Comparison of ENCODE assay signal across 8 mouse cellular contexts in genomic region chr10:59538767-59539532, GRCm38 (mm10).
DNase-seq lines count a peak whose midpoint lies in the region; ATAC-seq and TF ChIP-seq lines count a peak whose summit lies in the region.

No protein-coding gene starts in this region.

- no peaks in the 10 kb centered on the region for H3K27me3 ChIP-seq in heart, embryonic 15.5 days
- H3K27me3 ChIP-seq in heart, embryonic 16.5 days (ENCODE audit: control insufficient read depth, insufficient read depth, low read length), result no peaks in the 10 kb centered on the region
- H3K27me3 ChIP-seq in liver, postnatal 0 days (ENCODE audit: insufficient read depth, low read length), result no peaks in the 10 kb centered on the region

- H3K36me3 ChIP-seq in heart, embryonic 15.5 days, result no peaks in the 10 kb centered on the region
- H3K36me3 ChIP-seq in heart, embryonic 16.5 days (ENCODE audit: control insufficient read depth, insufficient read depth), result no peaks in the 10 kb centered on the region
- H3K36me3 ChIP-seq in liver, postnatal 0 days (replicated peaks; ENCODE audit: insufficient read depth, low read length), result no peaks in the 10 kb centered on the region; the same call in 1 of the 2 replicates

- peak overlapping the region; percentile 43 for H3K4me3 ChIP-seq in heart, embryonic 15.5 days
- H3K4me3 ChIP-seq in heart, embryonic 16.5 days (ENCODE audit: low read length), result peak overlapping the region; percentile 45
- H3K4me3 ChIP-seq in liver, postnatal 0 days (ENCODE audit: low read depth, low read length), result peak overlapping the region; percentile 6; the same call in 1 of the 2 replicates

- no peak for TF ChIP-seq CTCF in liver, postnatal 0 days (IDR thresholded peaks at IDR 0.05; ENCODE audit: low read depth)

- ATAC-seq in heart, embryonic 15.5 days (replicated peaks; ENCODE audit: insufficient number of reproducible peaks, insufficient read depth, low FRiP score, low read depth), result 0 out of 2 replicates have a peak, but pooled peaks have one; percentile 56
- peak; percentile 63; the same call in 1 of the 2 replicates for ATAC-seq in heart, embryonic 16.5 days (replicated peaks; ENCODE audit: extremely low read depth, insufficient read depth, low FRiP score)
- ATAC-seq in liver, postnatal 0 days, result no peak

- no peak for DNase-seq in heart, postnatal 36 days
- peak; percentile 78 for DNase-seq in adrenal gland, postnatal 14 days
- no peak for DNase-seq in liver, postnatal 0 days
- peak; percentile 30 to 41 for DNase-seq in thymus, postnatal 10 days (ENCODE audit: low spot score in 2 of 2)
- DNase-seq in urinary bladder, adult 18-20 months (ENCODE audit: low spot score in 2 of 2), result no peak
- DNase-seq in layer of hippocampus, adult 11-12 months (ENCODE audit: low spot score), result no peak

- H3K9ac ChIP-seq in heart, embryonic 15.5 days, result no peak overlapping the region
- peak overlapping the region; percentile 44 for H3K9ac ChIP-seq in heart, embryonic 16.5 days (ENCODE audit: low read length)
- no peak overlapping the region; the same call in 1 of the 2 replicates for H3K9ac ChIP-seq in liver, postnatal 0 days (replicated peaks)

- H3K4me1 ChIP-seq in heart, embryonic 15.5 days (replicated peaks), result peaks cover 18% of the 10 kb centered on the region
- peaks cover 10% of the 10 kb centered on the region for H3K4me1 ChIP-seq in heart, embryonic 16.5 days (ENCODE audit: control insufficient read depth, insufficient read depth, low read length)
- peaks cover 15% of the 10 kb centered on the region for H3K4me1 ChIP-seq in liver, postnatal 0 days (ENCODE audit: insufficient read depth)

- TF ChIP-seq EP300 in liver, postnatal 0 days (IDR thresholded peaks at IDR 0.05; ENCODE audit: low read depth), result no peak

- intact Hi-C loops in heart, postnatal 36 days (cut with DNase I), result no loop called here

- no peaks in the 10 kb centered on the region for H3K9me3 ChIP-seq in heart, embryonic 15.5 days (replicated peaks)
- H3K9me3 ChIP-seq in heart, embryonic 16.5 days (replicated peaks; ENCODE audit: control insufficient read depth, low read length), result no peaks in the 10 kb centered on the region
- H3K9me3 ChIP-seq in liver, postnatal 0 days (ENCODE audit: low read length), result no peaks in the 10 kb centered on the region

- 19% methylated on average over 17 of the region's 17 CpGs for WGBS in heart, embryonic 15.5 days
- WGBS in heart, embryonic 16.5 days, result 22% methylated on average over 17 of the region's 17 CpGs
- WGBS in liver, postnatal 0 days (ENCODE audit: insufficient replicate concordance), result 30% methylated on average over 17 of the region's 17 CpGs

- H3K4me2 ChIP-seq in heart, embryonic 15.5 days, result peak overlapping the region; percentile 66
- H3K4me2 ChIP-seq in heart, embryonic 16.5 days (ENCODE audit: low read depth, low read length), result peak overlapping the region; percentile 63
- peak overlapping the region; percentile 66 for H3K4me2 ChIP-seq in liver, postnatal 0 days (ENCODE audit: low read depth, low read length)

- peak overlapping the region; percentile 53 for H3K27ac ChIP-seq in heart, embryonic 15.5 days
- H3K27ac ChIP-seq in heart, embryonic 16.5 days (ENCODE audit: low read length), result peak overlapping the region; percentile 24
- H3K27ac ChIP-seq in liver, postnatal 0 days (ENCODE audit: low read depth), result no peak overlapping the region

Comparison
In these comparisons a context has a peak if more than half of its experiments do, and no peak if none do; other contexts are left out.
1. DNase-seq: peak in adrenal gland, postnatal 14 days (single experiment) and thymus, postnatal 10 days (2 of 2); none in heart, postnatal 36 days (0 of 2), liver, postnatal 0 days (single experiment), urinary bladder, adult 18-20 months (0 of 2) and layer of hippocampus, adult 11-12 months (single experiment).
2. Peak in every context shown above with its lines, with median percentiles within 50 percentile points of each other: H3K4me2 ChIP-seq and H3K4me3 ChIP-seq.